Mouse (Mus musculus): ENCODE results near the gene Sh3rf1. TPM values are rescaled to one million over a fixed set of nuclear protein-coding genes. Genes with fewer than 3 reads are reported as not detected.

The Sh3rf1 gene
- polyA plus RNA-seq, 1 experiment from 2014 or later = 9.1 TPM

DNA sequence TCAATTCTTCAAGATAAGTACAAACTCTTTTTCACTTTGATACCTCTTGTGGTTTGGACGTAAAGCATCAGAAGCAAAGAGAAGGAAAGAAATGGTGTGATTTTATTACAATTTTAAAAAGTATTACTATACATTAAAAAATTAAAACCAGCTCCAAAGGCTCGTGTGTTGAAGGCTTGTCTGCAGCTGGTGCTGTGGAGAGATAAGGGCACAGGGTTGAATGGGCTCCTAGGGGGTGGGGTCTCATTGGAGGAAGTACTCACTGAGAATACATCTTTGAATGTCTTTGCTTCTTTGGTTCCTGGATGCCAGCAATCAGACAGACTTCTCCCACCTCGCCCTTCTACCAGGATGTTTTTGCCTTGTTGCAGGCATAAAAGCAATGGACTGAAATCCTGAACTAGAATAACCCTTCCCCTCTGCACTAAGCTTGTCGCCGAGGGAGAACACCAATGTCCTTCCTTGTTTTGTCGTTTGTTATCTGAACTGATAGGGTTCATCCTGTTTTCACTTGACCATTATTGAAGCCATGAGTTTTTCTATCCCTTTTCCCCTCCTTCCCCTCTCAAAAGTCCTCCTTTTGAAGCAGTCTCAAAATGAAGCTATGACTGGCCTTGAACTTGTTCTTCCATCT lies 23.3 kb upstream of the Sh3rf1 start:
- Histone ChIP-seq H3K9ac (replicated peaks) (no peak overlapping the region), H3K27me3 (no peaks in the 10 kb centered on the region), H3K4me1 (replicated peaks) (no peaks in the 10 kb centered on the region), H3K4me2 (no peak overlapping the region), H3K4me3 (replicated peaks) (no peak overlapping the region), H3K36me3 (no peaks in the 10 kb centered on the region), H3K9me3 (no peaks in the 10 kb centered on the region; the same call in 1 of the 2 replicates), H3K27ac (no peak overlapping the region)
- WGBS = 79% methylated on average over 6 of the region's 6 CpGs
- no peak for ATAC-seq (ENCODE audit: insufficient number of reproducible peaks, insufficient read depth, low FRiP score, low TSS enrichment, low read depth)

DNA sequence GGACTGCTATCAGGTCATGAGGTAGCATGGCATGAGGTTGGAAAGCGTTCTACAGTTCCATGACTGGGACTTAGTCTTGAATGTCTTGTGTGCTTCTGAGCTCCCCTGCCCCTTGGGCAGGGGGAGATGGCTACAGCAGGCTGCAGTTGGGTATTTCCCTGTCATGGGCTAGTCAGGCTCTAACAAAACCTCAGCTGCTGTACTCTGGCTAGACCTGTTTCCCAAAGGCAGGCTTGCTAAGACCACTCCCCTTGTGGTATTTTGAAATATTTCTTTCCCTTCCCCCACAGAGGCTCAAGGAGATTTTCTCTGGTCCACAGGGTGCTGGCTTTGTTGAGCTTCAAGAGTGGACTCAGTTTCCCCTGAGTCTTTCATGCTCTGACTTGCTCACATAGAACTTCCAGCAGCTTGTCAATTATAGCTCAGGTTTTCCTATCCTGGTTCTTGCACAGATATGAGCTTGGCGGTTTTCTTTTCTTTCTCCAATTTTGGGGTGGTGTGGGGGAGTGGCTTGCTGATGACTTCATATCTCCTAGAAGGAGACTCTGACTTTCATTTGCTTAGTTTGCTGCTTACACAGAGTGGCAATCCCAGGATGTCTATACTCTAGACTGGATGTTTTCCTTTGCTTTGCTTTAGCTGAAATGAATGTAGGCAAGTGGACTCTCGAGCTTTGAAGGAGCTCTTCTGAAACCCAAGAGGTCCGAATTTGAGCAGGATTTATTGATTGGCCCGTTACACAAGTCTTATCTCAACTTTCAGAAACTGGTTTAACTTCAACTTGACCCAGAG lies 20.4 kb upstream of the Sh3rf1 start:
- ATAC-seq (ENCODE audit: insufficient number of reproducible peaks, insufficient read depth, low FRiP score, low TSS enrichment, low read depth) = no peak
- no peak overlapping the region for H3K27ac ChIP-seq
- H3K27me3 ChIP-seq = no peaks in the 10 kb centered on the region
- H3K4me2 ChIP-seq = no peak overlapping the region
- no peaks in the 10 kb centered on the region; the same call in 1 of the 2 replicates for H3K9me3 ChIP-seq
- no peak overlapping the region for H3K9ac ChIP-seq (replicated peaks)
- no peaks in the 10 kb centered on the region for H3K4me1 ChIP-seq (replicated peaks)
- WGBS = 85% methylated on average over 5 of the region's 5 CpGs
- no peaks in the 10 kb centered on the region for H3K36me3 ChIP-seq
- H3K4me3 ChIP-seq (replicated peaks) = no peak overlapping the region

- Histone ChIP-seq H3K36me3 (no peaks in the 10 kb centered on the region), H3K9ac (replicated peaks) (no peak overlapping the region), H3K9me3 (no peaks in the 10 kb centered on the region), H3K27me3 (no peaks in the 10 kb centered on the region), H3K4me2 (no peak overlapping the region), H3K4me3 (replicated peaks) (no peak overlapping the region), H3K4me1 (replicated peaks) (no peaks in the 10 kb centered on the region), H3K27ac (no peak overlapping the region)
- no peak for ATAC-seq (ENCODE audit: insufficient number of reproducible peaks, insufficient read depth, low FRiP score, low TSS enrichment, low read depth)
- 75% methylated on average over 2 of the region's 2 CpGs for WGBS
Observed at GRCm38 (mm10) chr8:61206876-61207275, 16.8 kb upstream of the Sh3rf1 start.

- 91% methylated on average over 4 of the region's 4 CpGs for WGBS
- H3K27me3 ChIP-seq = no peaks in the 10 kb centered on the region
Observed at GRCm38 (mm10) chr8:61207636-61208035, 16.0 kb upstream of the Sh3rf1 start.

GRCm38 (mm10) chr8:61208719-61209118 lies 15.0 kb upstream of the Sh3rf1 start:
- no peak overlapping the region for H3K4me3 ChIP-seq (replicated peaks)
- H3K9ac ChIP-seq (replicated peaks) = no peak overlapping the region
- ATAC-seq (ENCODE audit: insufficient number of reproducible peaks, insufficient read depth, low FRiP score, low TSS enrichment, low read depth) = no peak
- H3K27me3 ChIP-seq = no peaks in the 10 kb centered on the region
- WGBS = 87% methylated on average over 9 of the region's 9 CpGs
- H3K4me2 ChIP-seq = no peak overlapping the region
- H3K36me3 ChIP-seq = no peaks in the 10 kb centered on the region
- H3K4me1 ChIP-seq (replicated peaks) = no peaks in the 10 kb centered on the region
- H3K9me3 ChIP-seq = no peaks in the 10 kb centered on the region
- no peak overlapping the region for H3K27ac ChIP-seq

More at GRCm38 (mm10) chr8:61207636-61208035, 16.0 kb upstream of the Sh3rf1 start:
- no peak overlapping the region for H3K27ac ChIP-seq
- no peak overlapping the region for H3K4me3 ChIP-seq (replicated peaks)
- ATAC-seq (ENCODE audit: insufficient number of reproducible peaks, insufficient read depth, low FRiP score, low TSS enrichment, low read depth) = no peak
- H3K9ac ChIP-seq (replicated peaks) = no peak overlapping the region
- H3K36me3 ChIP-seq = no peaks in the 10 kb centered on the region
- H3K4me1 ChIP-seq (replicated peaks) = no peaks in the 10 kb centered on the region
- H3K4me2 ChIP-seq = no peak overlapping the region
- no peaks in the 10 kb centered on the region for H3K9me3 ChIP-seq

DNA sequence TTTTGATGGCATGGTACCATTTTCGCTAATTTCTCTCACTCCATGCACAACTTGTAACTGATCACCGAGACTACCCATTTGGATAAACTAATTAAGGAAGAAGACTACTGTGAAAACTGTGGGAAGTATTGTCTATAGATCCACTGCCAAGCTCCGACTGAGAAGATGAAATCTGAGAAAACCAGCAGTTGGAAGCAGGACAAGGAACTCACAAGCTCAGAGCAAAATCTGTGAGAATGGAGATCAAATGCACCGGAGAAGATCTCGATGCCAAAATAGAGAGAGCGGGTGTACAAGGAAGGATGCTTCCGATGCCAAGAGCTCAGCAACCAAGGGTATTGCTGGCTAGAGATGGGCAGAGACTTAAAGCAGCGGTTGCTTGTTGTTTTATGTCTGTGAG lies 12.8 kb upstream of the Sh3rf1 start:
- H3K9me3 ChIP-seq = no peaks in the 10 kb centered on the region
- no peak for ATAC-seq (ENCODE audit: insufficient number of reproducible peaks, insufficient read depth, low FRiP score, low TSS enrichment, low read depth)
- H3K36me3 ChIP-seq = no peaks in the 10 kb centered on the region
- 92% methylated on average over 8 of the region's 8 CpGs for WGBS
- peaks cover 3% of the 10 kb centered on the region; the same call in 1 of the 2 replicates for H3K4me1 ChIP-seq (replicated peaks)
- H3K4me3 ChIP-seq (replicated peaks) = no peak overlapping the region
- no peak overlapping the region for H3K27ac ChIP-seq
- no peak overlapping the region for H3K9ac ChIP-seq (replicated peaks)
- H3K27me3 ChIP-seq = no peaks in the 10 kb centered on the region
- H3K4me2 ChIP-seq = no peak overlapping the region

- Histone ChIP-seq H3K4me3 (replicated peaks) (no peak overlapping the region), H3K9me3 (no peaks in the 10 kb centered on the region), H3K36me3 (no peaks in the 10 kb centered on the region), H3K4me2 (no peak overlapping the region), H3K9ac (replicated peaks) (no peak overlapping the region), H3K27ac (no peak overlapping the region), H3K27me3 (no peaks in the 10 kb centered on the region), H3K4me1 (replicated peaks) (peaks cover 13% of the 10 kb centered on the region; the same call in 1 of the 2 replicates)
- 54% methylated on average over 5 of the region's 5 CpGs for WGBS
- no peak for ATAC-seq (ENCODE audit: insufficient number of reproducible peaks, insufficient read depth, low FRiP score, low TSS enrichment, low read depth)
Observed at GRCm38 (mm10) chr8:61215081-61215819, 8.4 kb upstream of the Sh3rf1 start.

DNA sequence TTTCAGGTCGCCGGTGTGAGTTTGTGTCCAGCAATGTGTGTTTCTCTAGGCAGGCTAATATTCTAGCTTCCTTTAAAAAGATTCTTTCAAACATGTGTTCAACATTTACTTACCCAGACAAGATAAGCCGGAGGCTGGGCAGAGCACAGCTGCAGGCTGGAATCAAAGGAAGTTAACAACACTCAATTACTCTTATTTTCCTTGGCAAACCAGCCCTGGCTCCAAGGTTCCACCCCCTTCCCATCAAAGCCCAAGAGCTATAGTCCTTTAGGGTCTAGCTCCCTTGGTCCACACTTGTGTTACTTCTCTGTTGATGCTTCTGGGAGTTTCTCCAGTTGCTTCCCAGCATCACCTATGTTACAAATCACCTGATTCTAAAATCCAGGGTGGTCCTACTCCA lies 6.7 kb upstream of the Sh3rf1 start:
- ATAC-seq (ENCODE audit: insufficient number of reproducible peaks, insufficient read depth, low FRiP score, low TSS enrichment, low read depth) = no peak
- no peak overlapping the region for H3K27ac ChIP-seq

GRCm38 (mm10) chr8:61217426-61217825 lies 6.2 kb upstream of the Sh3rf1 start:
- WGBS = 67% methylated on average over 8 of the region's 8 CpGs
- H3K9me3 ChIP-seq = no peaks in the 10 kb centered on the region
- no peaks in the 10 kb centered on the region for H3K27me3 ChIP-seq
- peaks cover 13% of the 10 kb centered on the region; the same call in 1 of the 2 replicates for H3K4me1 ChIP-seq (replicated peaks)
- no peak overlapping the region for H3K27ac ChIP-seq
- H3K4me2 ChIP-seq = no peak overlapping the region
- H3K4me3 ChIP-seq (replicated peaks) = no peak overlapping the region
- H3K36me3 ChIP-seq = no peaks in the 10 kb centered on the region
- no peak overlapping the region for H3K9ac ChIP-seq (replicated peaks)
- no peak for ATAC-seq (ENCODE audit: insufficient number of reproducible peaks, insufficient read depth, low FRiP score, low TSS enrichment, low read depth)

More for the DNA sequence above, 6.7 kb upstream of the Sh3rf1 start:
- H3K9ac ChIP-seq (replicated peaks) = no peak overlapping the region
- no peaks in the 10 kb centered on the region for H3K36me3 ChIP-seq
- H3K27me3 ChIP-seq = no peaks in the 10 kb centered on the region
- H3K4me2 ChIP-seq = no peak overlapping the region
- 36% methylated on average over 3 of the region's 3 CpGs for WGBS
- H3K4me1 ChIP-seq (replicated peaks) = peaks cover 13% of the 10 kb centered on the region; the same call in 1 of the 2 replicates
- no peaks in the 10 kb centered on the region for H3K9me3 ChIP-seq
- no peak overlapping the region for H3K4me3 ChIP-seq (replicated peaks)

- Histone ChIP-seq H3K9me3 (no peaks in the 10 kb centered on the region), H3K4me3 (replicated peaks) (no peak overlapping the region), H3K4me2 (no peak overlapping the region), H3K27me3 (no peaks in the 10 kb centered on the region), H3K4me1 (replicated peaks) (peaks cover 13% of the 10 kb centered on the region; the same call in 1 of the 2 replicates), H3K27ac (no peak overlapping the region), H3K36me3 (no peaks in the 10 kb centered on the region), H3K9ac (replicated peaks) (no peak overlapping the region)
- WGBS = 92% methylated on average over 2 of the region's 2 CpGs
- no peak for ATAC-seq (ENCODE audit: insufficient number of reproducible peaks, insufficient read depth, low FRiP score, low TSS enrichment, low read depth)
Observed at GRCm38 (mm10) chr8:61218439-61218838, 5.2 kb upstream of the Sh3rf1 start.

GRCm38 (mm10) chr8:61223283-61223682 lies 389 bp upstream of the Sh3rf1 start:
- Histone ChIP-seq H3K27ac (peak overlapping the region; percentile 81), H3K9me3 (no peaks in the 10 kb centered on the region), H3K4me3 (replicated peaks) (peak overlapping the region; percentile 84), H3K27me3 (no peaks in the 10 kb centered on the region), H3K4me2 (peak overlapping the region; percentile 94), H3K36me3 (peaks cover 3% of the 10 kb centered on the region; the same call in 1 of the 2 replicates), H3K9ac (replicated peaks) (peak overlapping the region; percentile 81), H3K4me1 (replicated peaks) (peaks cover 15% of the 10 kb centered on the region)
- 16% methylated on average over 5 of the region's 5 CpGs for WGBS
- ATAC-seq (ENCODE audit: insufficient number of reproducible peaks, insufficient read depth, low FRiP score, low TSS enrichment, low read depth) = no peak

Measured in limb, embryonic 12.5 days (tissue).